Mouse (Mus musculus) stomach, postnatal 0 days (tissue): ENCODE results near the gene Rasgef1c.

Source experiments
- CTCF ChIP-seq: IDR thresholded peaks from 2 replicates; pipeline ENCODE4 v1.5.1; 2016; ENCODE audit warnings: antibody characterized with exemption, low read depth, mild to moderate bottlenecking, moderate library complexity
- EP300 ChIP-seq: optimal IDR thresholded peaks from 2 replicates; pipeline ENCODE3; 2016; ENCODE audit warnings: antibody characterized with exemption

GRCm38 (mm10) chr11:49918521-49919180 lies 17.0 kb downstream of the Rasgef1c start:
- TF ChIP-seq EP300 (no peak), CTCF (no peak)
